Mouse (Mus musculus) liver, adult 2 months (tissue): ENCODE results near the gene Acvr1.

ENCODE experiments used
- CTCF ChIP-seq: fragments of 200-500 bp; IDR thresholded peaks from 2 replicates; pipeline ENCODE4 v1.5.1; 2011; ENCODE audit warnings: low read depth, low read length, control low read depth
- POLR2A ChIP-seq: fragments of 200-500 bp; IDR thresholded peaks from 2 replicates; pipeline ENCODE4 v1.6.1; 2011; ENCODE audit warnings: low read length, control low read depth; ENCODE audit not compliant: insufficient read depth; ENCODE audit errors: extremely low read depth

DNA sequence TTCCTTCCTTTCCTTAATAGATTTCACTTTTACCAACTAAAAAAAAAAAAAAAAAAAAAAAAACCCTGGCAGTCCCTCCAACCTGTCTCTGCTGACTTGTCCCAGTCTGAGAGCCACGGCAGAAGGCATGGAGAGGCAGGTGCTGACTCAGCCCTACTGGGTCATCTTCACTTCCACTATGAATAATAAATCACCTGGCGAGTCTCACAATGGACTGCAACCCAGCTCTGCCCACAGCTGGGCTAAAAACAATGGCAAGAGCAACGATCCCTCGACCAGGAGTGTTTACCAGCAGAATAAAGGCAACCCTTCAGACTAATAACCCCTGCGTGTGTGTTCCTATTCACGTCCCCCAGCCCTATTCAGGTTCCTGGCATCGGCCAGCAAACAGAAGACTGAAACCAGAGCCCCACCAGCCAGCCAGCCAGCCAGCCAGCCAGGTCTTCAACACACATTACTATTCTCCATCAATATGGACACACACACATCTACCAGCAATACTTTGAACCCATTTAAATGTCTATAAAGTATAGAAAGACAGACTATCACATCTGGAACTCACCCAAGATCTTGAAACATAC lies 37.0 kb downstream of the Acvr1 start:
- no peak for TF ChIP-seq POLR2A
- TF ChIP-seq CTCF, result no peak
